Mouse (Mus musculus): ENCODE measurements at regions not wholly inside any gene's neighbourhood (a gene's known extent, or its start where the extent isn't known, plus 50 kb on each side); places are given as distances from the start of the nearest gene placed in this dataset.

GRCm38 (mm10) chr10:67661666-67662065 lies 112.9 kb upstream of the Ado start:
- TF ChIP-seq CTCF (IDR thresholded peaks at IDR 0.05; ENCODE audit: low read depth), result no peak
- TF ChIP-seq EP300 (IDR thresholded peaks at IDR 0.05; ENCODE audit: low read depth), result no peak

All from heart, postnatal 0 days (tissue).